Mouse (Mus musculus): Measurements from ENCODE around the gene Nsg2. TPM values are rescaled to one million over a fixed set of nuclear protein-coding genes. Genes with fewer than 3 reads are reported as not detected.
A peak's percentile ranks its signal among the peaks of the same experiment; 100 is the strongest.

Gene Nsg2
- 2.6 and 2.7 TPM in 2 replicates for polyA plus RNA-seq (2014; fragmentation: Nextera tagmentation; extraction: Ambion mirVana)

DNA sequence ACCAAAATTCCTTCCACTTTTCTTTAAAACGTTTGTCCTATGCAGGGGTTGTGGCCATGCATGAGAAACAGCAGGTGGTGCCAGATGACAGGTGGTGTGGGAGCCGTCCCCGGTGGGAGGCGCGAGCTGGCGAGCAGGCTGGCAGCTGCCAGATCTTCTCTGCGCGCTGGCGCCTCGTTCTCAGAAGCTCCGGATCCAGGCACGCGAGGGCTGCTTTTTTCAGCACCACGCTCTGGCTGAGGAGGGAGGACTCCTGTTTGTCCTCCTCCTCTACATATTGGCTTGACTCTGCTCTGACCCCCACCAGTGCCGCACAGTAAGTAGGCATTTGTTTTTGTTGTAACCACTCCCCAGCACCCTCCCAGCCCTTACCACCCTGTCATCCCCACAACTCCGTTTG lies at the start of gene Nsg2:
TSS of gene Nsg2 (plus strand) at position 183 of the 400 bp plus-strand sequence.
- Histone ChIP-seq H3K4me3 (ENCODE audit: low read depth, low read length) (no peak within 1 kb of the TSS), H3K27me3 (ENCODE audit: control insufficient read depth, insufficient read depth, low read length) (no peaks in the 10 kb centered on the region), H3K9ac (replicated peaks; ENCODE audit: low read depth, low read length) (no peak within 1 kb of the TSS), H3K4me2 (replicated peaks; ENCODE audit: low read depth, low read length) (peak within 1 kb of the TSS; percentile 44), H3K27ac (ENCODE audit: low read length) (no peak within 1 kb of the TSS), H3K36me3 (ENCODE audit: control insufficient read depth, insufficient read depth, low read length) (no peaks in the 10 kb centered on the region), H3K9me3 (ENCODE audit: control insufficient read depth, low read depth, low read length) (no peaks in the 10 kb centered on the region), H3K4me1 (ENCODE audit: control insufficient read depth, insufficient read depth, low read length) (0 out of 2 replicates have a peak, but pooled peaks cover 3% of the 10 kb centered on the region)
- ATAC-seq (ENCODE audit: insufficient number of reproducible peaks, insufficient read depth, low FRiP score, low read depth) = peak; percentile 73
- under 1% methylated on average over 16 of the region's 16 CpGs for WGBS

DNA sequence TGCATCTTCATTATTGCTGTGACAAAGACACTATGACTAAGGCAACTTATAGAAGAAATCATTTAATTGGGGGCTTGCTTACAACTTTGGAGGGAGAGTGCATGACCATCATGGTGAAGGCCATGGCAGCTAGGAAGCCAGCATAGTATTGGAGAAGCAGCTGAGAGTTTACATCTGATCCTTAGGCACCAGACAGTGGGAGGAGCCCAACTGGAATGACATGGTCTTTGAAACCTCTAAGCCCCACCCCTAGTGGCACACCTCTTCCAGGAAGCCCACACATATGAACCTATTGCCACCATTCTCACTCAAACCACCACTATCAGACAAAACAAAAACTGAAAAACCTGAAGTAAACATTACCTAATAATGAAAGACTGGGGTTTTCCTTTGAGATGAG lies 40.2 kb upstream of the Nsg2 start:
- Histone ChIP-seq H3K27me3 (ENCODE audit: control insufficient read depth, insufficient read depth, low read length) (no peaks in the 10 kb centered on the region), H3K4me2 (replicated peaks; ENCODE audit: low read depth, low read length) (no peak overlapping the region), H3K9ac (replicated peaks; ENCODE audit: low read depth, low read length) (no peak overlapping the region), H3K36me3 (ENCODE audit: control insufficient read depth, insufficient read depth, low read length) (no peaks in the 10 kb centered on the region), H3K9me3 (ENCODE audit: control insufficient read depth, low read depth, low read length) (no peaks in the 10 kb centered on the region), H3K4me1 (ENCODE audit: control insufficient read depth, insufficient read depth, low read length) (no peaks in the 10 kb centered on the region), H3K4me3 (ENCODE audit: low read depth, low read length) (no peak overlapping the region), H3K27ac (ENCODE audit: low read length) (no peak overlapping the region)
- no peak for ATAC-seq (ENCODE audit: insufficient number of reproducible peaks, insufficient read depth, low FRiP score, low read depth)

DNA sequence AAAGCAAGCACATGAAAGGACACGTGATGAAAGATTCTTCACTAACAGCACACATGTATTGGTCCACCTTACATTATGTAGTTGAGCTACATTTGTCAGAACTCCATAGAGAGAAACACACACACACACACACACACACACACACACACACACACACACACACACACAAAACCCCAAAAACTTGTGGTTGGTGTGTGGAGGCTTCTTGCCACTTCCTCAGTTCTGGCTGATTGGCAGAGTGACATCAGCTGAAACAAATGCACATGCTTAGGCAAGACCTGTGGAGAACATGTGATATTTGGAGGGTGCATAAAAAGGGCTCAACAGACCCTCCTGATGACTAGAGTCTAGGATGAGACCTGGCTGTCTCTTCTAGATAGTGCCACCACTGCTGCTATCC lies 36.3 kb upstream of the Nsg2 start:
- WGBS = 83% methylated on average over 1 of the region's 1 CpGs
- Histone ChIP-seq H3K4me1 (ENCODE audit: control insufficient read depth, insufficient read depth, low read length) (no peaks in the 10 kb centered on the region), H3K4me2 (replicated peaks; ENCODE audit: low read depth, low read length) (no peak overlapping the region), H3K9ac (replicated peaks; ENCODE audit: low read depth, low read length) (no peak overlapping the region), H3K4me3 (ENCODE audit: low read depth, low read length) (no peak overlapping the region), H3K27me3 (ENCODE audit: control insufficient read depth, insufficient read depth, low read length) (no peaks in the 10 kb centered on the region), H3K36me3 (ENCODE audit: control insufficient read depth, insufficient read depth, low read length) (no peaks in the 10 kb centered on the region), H3K9me3 (ENCODE audit: control insufficient read depth, low read depth, low read length) (no peaks in the 10 kb centered on the region), H3K27ac (ENCODE audit: low read length) (no peak overlapping the region)
- ATAC-seq (ENCODE audit: insufficient number of reproducible peaks, insufficient read depth, low FRiP score, low read depth) = no peak

DNA sequence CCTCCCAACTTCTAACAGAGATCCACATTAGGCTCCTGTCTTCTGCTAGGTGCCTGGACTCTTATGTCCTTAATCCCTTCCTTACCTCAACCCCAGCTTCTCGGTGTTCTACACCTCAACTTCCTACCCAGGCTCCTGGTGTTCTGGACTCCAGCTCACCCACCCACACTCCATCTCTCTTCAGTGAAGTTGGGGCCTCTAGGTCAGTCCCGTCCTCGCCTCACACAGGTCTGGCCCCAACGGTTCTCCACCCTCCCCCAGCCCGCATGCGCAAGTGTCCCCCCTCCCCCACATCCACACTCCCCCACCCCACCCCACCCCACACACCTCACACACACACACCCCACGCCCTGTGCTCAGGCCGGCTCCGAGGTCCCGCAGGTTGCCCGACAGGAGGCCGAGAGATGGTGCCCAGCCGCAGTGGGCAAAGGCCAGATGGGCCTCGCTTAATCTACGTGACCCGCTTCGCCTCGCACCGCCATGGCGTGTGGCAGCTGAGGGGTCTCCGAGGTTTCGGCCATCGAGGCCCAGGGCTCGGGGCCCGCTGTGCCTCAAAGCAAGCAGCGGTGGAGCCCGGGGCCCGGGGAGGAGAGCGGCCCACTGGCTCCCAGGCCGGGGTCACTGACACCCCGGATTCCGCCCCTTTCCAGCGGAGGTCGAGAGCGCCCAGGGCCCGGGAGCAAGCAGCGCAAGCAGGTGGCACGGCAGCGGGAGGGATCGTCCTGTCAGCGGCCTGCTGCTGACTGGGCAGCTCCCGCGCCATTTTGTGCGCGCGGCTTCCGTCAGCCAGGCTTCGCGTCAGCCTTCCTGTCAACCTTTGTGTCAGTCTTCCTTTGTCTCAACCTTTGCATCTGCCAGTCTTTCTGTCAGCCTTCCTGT lies 34.8 kb upstream of the Nsg2 start, which contains the start of gene 4930524B15Rik:
TSS of gene 4930524B15Rik (plus strand) at position 337 of the 879 bp plus-strand sequence.
- H3K27me3 ChIP-seq (ENCODE audit: control insufficient read depth, insufficient read depth, low read length) = no peaks in the 10 kb centered on the region
- 38% methylated on average over 45 of the region's 49 CpGs for WGBS
- H3K4me2 ChIP-seq (replicated peaks; ENCODE audit: low read depth, low read length) = peak within 1 kb of the TSS; percentile 43
- H3K4me3 ChIP-seq (ENCODE audit: low read depth, low read length) = peak within 1 kb of the TSS; percentile 28; the same call in 1 of the 2 replicates
- H3K4me1 ChIP-seq (ENCODE audit: control insufficient read depth, insufficient read depth, low read length) = no peaks in the 10 kb centered on the region
- no peaks in the 10 kb centered on the region for H3K36me3 ChIP-seq (ENCODE audit: control insufficient read depth, insufficient read depth, low read length)
- H3K27ac ChIP-seq (ENCODE audit: low read length) = no peak within 1 kb of the TSS
- ATAC-seq (ENCODE audit: insufficient number of reproducible peaks, insufficient read depth, low FRiP score, low read depth) = 0 out of 2 replicates have a peak, but pooled peaks have one; percentile 14
- H3K9ac ChIP-seq (replicated peaks; ENCODE audit: low read depth, low read length) = no peak within 1 kb of the TSS; the same call in 1 of the 2 replicates
- H3K9me3 ChIP-seq (ENCODE audit: control insufficient read depth, low read depth, low read length) = no peaks in the 10 kb centered on the region

DNA sequence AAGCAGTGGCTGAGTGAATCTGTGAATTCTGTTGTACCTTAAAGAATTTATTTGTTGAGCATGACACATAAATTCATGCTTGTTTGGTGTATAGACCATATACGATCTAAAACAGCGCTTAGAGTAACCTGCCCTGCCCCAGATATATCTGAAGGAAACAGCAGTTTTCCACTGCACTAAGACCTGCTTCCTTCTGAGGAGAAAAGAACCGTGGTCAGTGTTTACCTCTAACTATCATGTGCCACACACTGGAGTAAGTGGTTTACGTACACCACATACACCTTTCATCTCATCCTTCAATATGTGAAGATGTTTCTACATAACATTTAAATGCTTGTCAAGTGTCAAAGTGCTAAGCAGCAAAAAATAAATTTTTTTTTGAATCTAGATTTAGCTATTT lies 26.1 kb upstream of the Nsg2 start:
- no peak for ATAC-seq (ENCODE audit: insufficient number of reproducible peaks, insufficient read depth, low FRiP score, low read depth)
- 57% methylated on average over 4 of the region's 4 CpGs for WGBS
- Histone ChIP-seq H3K36me3 (ENCODE audit: control insufficient read depth, insufficient read depth, low read length) (no peaks in the 10 kb centered on the region), H3K9me3 (ENCODE audit: control insufficient read depth, low read depth, low read length) (no peaks in the 10 kb centered on the region), H3K27me3 (ENCODE audit: control insufficient read depth, insufficient read depth, low read length) (no peaks in the 10 kb centered on the region), H3K27ac (ENCODE audit: low read length) (no peak overlapping the region), H3K4me1 (ENCODE audit: control insufficient read depth, insufficient read depth, low read length) (no peaks in the 10 kb centered on the region), H3K9ac (replicated peaks; ENCODE audit: low read depth, low read length) (no peak overlapping the region), H3K4me3 (ENCODE audit: low read depth, low read length) (no peak overlapping the region), H3K4me2 (replicated peaks; ENCODE audit: low read depth, low read length) (no peak overlapping the region)

DNA sequence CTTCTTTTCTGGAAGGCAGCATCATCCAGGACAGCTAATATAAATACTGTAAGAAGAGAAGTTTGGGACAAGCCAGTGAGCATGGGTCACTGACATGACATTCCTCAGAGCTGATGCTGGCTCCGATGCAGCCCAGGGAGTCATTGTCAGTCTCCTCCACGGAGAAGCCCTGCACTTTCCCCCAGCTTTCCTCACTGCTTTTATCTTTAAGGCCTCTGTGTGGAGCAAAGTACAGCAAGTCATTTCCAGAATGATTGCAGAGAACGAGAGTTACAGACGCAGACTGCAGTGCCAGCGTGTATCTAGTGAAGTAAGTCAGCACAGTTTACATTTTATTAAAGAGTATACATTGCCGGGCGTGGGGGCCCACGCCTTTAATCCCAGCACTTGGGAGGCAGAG lies 25.4 kb upstream of the Nsg2 start:
- 16% methylated on average over 8 of the region's 8 CpGs for WGBS
- no peak for ATAC-seq (ENCODE audit: insufficient number of reproducible peaks, insufficient read depth, low FRiP score, low read depth)
- no peaks in the 10 kb centered on the region for H3K9me3 ChIP-seq (ENCODE audit: control insufficient read depth, low read depth, low read length)

DNA sequence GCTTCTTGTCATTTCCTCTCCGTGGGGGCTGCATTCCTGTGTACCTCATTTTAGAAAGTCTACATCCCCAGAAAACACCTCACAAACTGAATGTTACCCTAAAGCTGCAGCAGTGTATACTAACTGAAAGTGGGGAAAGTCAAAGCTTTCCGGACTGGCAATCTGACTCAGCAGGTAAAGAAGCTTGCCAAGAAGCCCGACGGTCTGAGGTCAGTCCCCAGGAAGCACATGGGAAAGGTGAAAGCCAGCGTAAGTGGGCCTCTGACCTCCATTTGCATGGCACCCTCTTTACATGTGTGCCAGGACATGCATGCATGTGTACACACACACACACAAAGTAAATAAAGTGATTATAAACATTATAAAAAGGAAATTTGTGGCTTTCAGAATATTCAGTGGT lies 24.6 kb upstream of the Nsg2 start:
- H3K9me3 ChIP-seq (ENCODE audit: control insufficient read depth, low read depth, low read length) = no peaks in the 10 kb centered on the region
- no peak overlapping the region for H3K27ac ChIP-seq (ENCODE audit: low read length)
- H3K36me3 ChIP-seq (ENCODE audit: control insufficient read depth, insufficient read depth, low read length) = no peaks in the 10 kb centered on the region
- ATAC-seq (ENCODE audit: insufficient number of reproducible peaks, insufficient read depth, low FRiP score, low read depth) = no peak
- H3K27me3 ChIP-seq (ENCODE audit: control insufficient read depth, insufficient read depth, low read length) = no peaks in the 10 kb centered on the region
- no peak overlapping the region for H3K4me3 ChIP-seq (ENCODE audit: low read depth, low read length)
- no peaks in the 10 kb centered on the region for H3K4me1 ChIP-seq (ENCODE audit: control insufficient read depth, insufficient read depth, low read length)
- WGBS = 79% methylated on average over 5 of the region's 5 CpGs
- no peak overlapping the region for H3K9ac ChIP-seq (replicated peaks; ENCODE audit: low read depth, low read length)
- H3K4me2 ChIP-seq (replicated peaks; ENCODE audit: low read depth, low read length) = no peak overlapping the region

More for the DNA sequence above, 25.4 kb upstream of the Nsg2 start:
- no peaks in the 10 kb centered on the region for H3K36me3 ChIP-seq (ENCODE audit: control insufficient read depth, insufficient read depth, low read length)
- H3K27me3 ChIP-seq (ENCODE audit: control insufficient read depth, insufficient read depth, low read length) = no peaks in the 10 kb centered on the region
- H3K4me1 ChIP-seq (ENCODE audit: control insufficient read depth, insufficient read depth, low read length) = no peaks in the 10 kb centered on the region
- no peak overlapping the region for H3K27ac ChIP-seq (ENCODE audit: low read length)
- no peak overlapping the region for H3K9ac ChIP-seq (replicated peaks; ENCODE audit: low read depth, low read length)
- no peak overlapping the region for H3K4me3 ChIP-seq (ENCODE audit: low read depth, low read length)
- no peak overlapping the region for H3K4me2 ChIP-seq (replicated peaks; ENCODE audit: low read depth, low read length)

DNA sequence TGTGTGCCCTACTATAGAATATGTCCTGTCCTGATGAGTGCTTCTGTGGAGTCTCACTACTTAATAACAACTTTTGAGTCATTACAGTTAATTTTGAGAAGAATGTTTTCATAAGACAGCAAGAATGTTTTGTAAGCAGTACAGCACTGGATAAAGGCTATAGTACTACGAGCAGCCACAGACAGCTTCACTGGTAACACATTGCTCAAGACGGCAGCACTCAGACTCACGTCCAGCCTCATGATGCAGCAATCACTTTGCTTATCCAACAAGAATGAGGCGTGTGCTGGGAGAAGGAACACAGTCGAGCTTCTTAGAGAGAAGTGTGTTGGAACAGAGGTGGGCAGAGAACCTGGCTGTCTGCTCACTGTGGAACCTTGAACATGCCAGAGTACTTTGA lies 24.1 kb upstream of the Nsg2 start:
- Histone ChIP-seq H3K4me1 (ENCODE audit: control insufficient read depth, insufficient read depth, low read length) (no peaks in the 10 kb centered on the region), H3K4me2 (replicated peaks; ENCODE audit: low read depth, low read length) (no peak overlapping the region), H3K27ac (ENCODE audit: low read length) (no peak overlapping the region), H3K9me3 (ENCODE audit: control insufficient read depth, low read depth, low read length) (no peaks in the 10 kb centered on the region), H3K4me3 (ENCODE audit: low read depth, low read length) (no peak overlapping the region), H3K27me3 (ENCODE audit: control insufficient read depth, insufficient read depth, low read length) (no peaks in the 10 kb centered on the region), H3K9ac (replicated peaks; ENCODE audit: low read depth, low read length) (no peak overlapping the region), H3K36me3 (ENCODE audit: control insufficient read depth, insufficient read depth, low read length) (no peaks in the 10 kb centered on the region)
- ATAC-seq (ENCODE audit: insufficient number of reproducible peaks, insufficient read depth, low FRiP score, low read depth) = no peak
- WGBS = 61% methylated on average over 5 of the region's 5 CpGs

Measured in stomach, embryonic 14.5 days (tissue).